Comparison of ENCODE assay signal across 22 mouse cellular contexts in the genomic region with DNA sequence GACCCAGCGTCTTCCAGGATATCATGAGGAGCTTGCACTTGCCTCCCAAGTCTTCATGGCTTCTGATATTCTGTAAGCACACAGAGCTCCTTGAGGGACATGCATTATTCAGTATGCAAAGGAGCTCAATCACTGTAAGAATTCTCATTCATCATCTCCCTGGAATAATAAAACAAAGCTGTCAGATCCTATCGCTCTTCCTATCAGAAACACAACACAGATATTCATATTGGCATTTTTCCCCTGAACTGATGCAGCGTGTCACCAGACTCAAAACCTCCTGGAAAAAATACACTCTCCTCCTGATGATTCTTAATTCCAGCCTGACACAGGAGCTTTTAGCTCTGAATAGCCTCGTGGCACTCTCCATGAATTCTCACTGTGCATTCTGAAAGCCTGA.
DNase-seq lines count a peak whose midpoint lies in the region; ATAC-seq and TF ChIP-seq lines count a peak whose summit lies in the region.
"Had no signal": no experiment of that assay in that cellular context is flagged by ENCODE, and none has a peak within 500 bp of the region (broad histone marks: within the 10 kb centered on the region; RNA-seq: fewer than 3 reads in every experiment).

No protein-coding gene starts in this region.

- no peak for TF ChIP-seq POLR2A in brain, embryonic 14.5 days (IDR thresholded peaks at IDR 0.05; ENCODE audit: borderline replicate concordance, extremely low read depth, insufficient read depth, insufficient read length, poor library complexity, severe bottlenecking)

- TF ChIP-seq CTCF in brain, embryonic 14.5 days (IDR thresholded peaks at IDR 0.05; ENCODE audit: borderline replicate concordance, extremely low read depth, insufficient read depth, insufficient read length), result no peak

- H3K4me1 ChIP-seq in forebrain, embryonic 16.5 days (replicated peaks; ENCODE audit: control insufficient read depth, insufficient read depth, low read length), result peaks cover 9% of the 10 kb centered on the region; the same call in 1 of the 2 replicates
- H3K4me1 ChIP-seq in midbrain, embryonic 14.5 days (ENCODE audit: control insufficient read depth, insufficient read depth, low read length), result peaks cover 12% of the 10 kb centered on the region; the same call in 1 of the 2 replicates
- H3K4me1 ChIP-seq in heart, embryonic 12.5 days (replicated peaks), result no peaks in the 10 kb centered on the region
- H3K4me1 ChIP-seq: embryonic facial prominence, embryonic 15.5 days; hindbrain, embryonic 15.5 days; limb, embryonic 12.5 days; liver, embryonic 12.5 days; megakaryocyte, embryonic 14.5 days had no signal

- no peak overlapping the region for H3K4me3 ChIP-seq in forebrain, embryonic 16.5 days (replicated peaks; ENCODE audit: low read length)
- no peak overlapping the region for H3K4me3 ChIP-seq in midbrain, embryonic 14.5 days (replicated peaks; ENCODE audit: low read depth, low read length)
- H3K4me3 ChIP-seq in heart, embryonic 12.5 days, result no peak overlapping the region
- H3K4me3 ChIP-seq: embryonic facial prominence, embryonic 15.5 days; heart, adult 2 months; hindbrain, embryonic 15.5 days; limb, embryonic 12.5 days; liver, embryonic 12.5 days; megakaryocyte, embryonic 14.5 days; myocyte had no signal

- no peak for DNase-seq in frontal cortex, postnatal 14 days (ENCODE audit: low spot score in 2 of 2)
- peak; percentile 71 for DNase-seq in brain, embryonic 14.5 days (ENCODE audit: low read depth)
- DNase-seq in midbrain, embryonic 14.5 days, result peak; percentile 59
- no peak for DNase-seq in right cerebral cortex, postnatal 4 days
- DNase-seq: B cell, adult 2 months; cerebellum, adult 9-10 months; gastrocnemius, postnatal 10 days; heart, adult 2 months; kidney, adult 2 months; kidney, postnatal 10 days; lung, adult 2 months; right cerebral cortex, postnatal 25 days had no signal

- no peak overlapping the region for H3K9ac ChIP-seq in forebrain, embryonic 16.5 days (replicated peaks; ENCODE audit: low read depth, low read length)
- H3K9ac ChIP-seq in midbrain, embryonic 14.5 days (replicated peaks; ENCODE audit: low read length), result no peak overlapping the region
- H3K9ac ChIP-seq in heart, embryonic 12.5 days, result no peak overlapping the region
- H3K9ac ChIP-seq: embryonic facial prominence, embryonic 15.5 days; hindbrain, embryonic 15.5 days; limb, embryonic 12.5 days; liver, embryonic 12.5 days had no signal

- ATAC-seq in frontal cortex, adult (ENCODE audit: low TSS enrichment), result peak; percentile 43; the same call in 1 of the 2 replicates
- ATAC-seq in forebrain, embryonic 16.5 days, result peak; percentile 73
- peak; percentile 60 for ATAC-seq in midbrain, embryonic 14.5 days (ENCODE audit: low FRiP score, low TSS enrichment)
- no peak for ATAC-seq in heart, embryonic 12.5 days (ENCODE audit: insufficient number of reproducible peaks, low FRiP score)
- ATAC-seq: liver, embryonic 12.5 days had no signal

- WGBS in forebrain, embryonic 16.5 days, result 27% methylated on average over 4 of the region's 4 CpGs
- WGBS in midbrain, embryonic 14.5 days, result 11% methylated on average over 4 of the region's 4 CpGs
- 56% methylated on average over 4 of the region's 4 CpGs for WGBS in heart, embryonic 12.5 days

- H3K27ac ChIP-seq in forebrain, embryonic 16.5 days (ENCODE audit: low read length), result peak overlapping the region; percentile 37; the same call in 1 of the 2 replicates
- H3K27ac ChIP-seq in midbrain, embryonic 14.5 days (replicated peaks; ENCODE audit: low read depth, low read length), result peak overlapping the region; percentile 49; the same call in 1 of the 2 replicates
- no peak overlapping the region for H3K27ac ChIP-seq in heart, embryonic 12.5 days (ENCODE audit: poor library complexity, severe bottlenecking)
- H3K27ac ChIP-seq: embryonic facial prominence, embryonic 15.5 days; heart, adult 2 months; hindbrain, embryonic 15.5 days; limb, embryonic 12.5 days; liver, embryonic 12.5 days; stomach, postnatal 0 days had no signal

- peak overlapping the region; percentile 26; the same call in 1 of the 2 replicates for H3K4me2 ChIP-seq in forebrain, embryonic 16.5 days (ENCODE audit: low read length)
- H3K4me2 ChIP-seq in midbrain, embryonic 14.5 days (ENCODE audit: low read length), result 0 out of 2 replicates have a peak overlapping the region, but pooled peaks have one; percentile 9
- no peak overlapping the region for H3K4me2 ChIP-seq in heart, embryonic 12.5 days
- H3K4me2 ChIP-seq: embryonic facial prominence, embryonic 15.5 days; hindbrain, embryonic 15.5 days; limb, embryonic 12.5 days; liver, embryonic 12.5 days had no signal

- H3K9me3 ChIP-seq in forebrain, embryonic 16.5 days (ENCODE audit: control insufficient read depth, low read length), result no peaks in the 10 kb centered on the region
- no peaks in the 10 kb centered on the region for H3K9me3 ChIP-seq in midbrain, embryonic 14.5 days (ENCODE audit: control insufficient read depth, low read length)
- H3K9me3 ChIP-seq in heart, embryonic 12.5 days (replicated peaks), result no peaks in the 10 kb centered on the region
- H3K9me3 ChIP-seq: embryonic facial prominence, embryonic 15.5 days; hindbrain, embryonic 15.5 days; limb, embryonic 12.5 days; liver, embryonic 12.5 days had no signal

- no peaks in the 10 kb centered on the region for H3K27me3 ChIP-seq in forebrain, embryonic 16.5 days (replicated peaks; ENCODE audit: control insufficient read depth, insufficient read depth, low read length)
- H3K27me3 ChIP-seq in midbrain, embryonic 14.5 days (ENCODE audit: control insufficient read depth, insufficient read depth, low read length), result no peaks in the 10 kb centered on the region
- H3K27me3 ChIP-seq in heart, embryonic 12.5 days (replicated peaks), result no peaks in the 10 kb centered on the region
- H3K27me3 ChIP-seq: embryonic facial prominence, embryonic 15.5 days; hindbrain, embryonic 15.5 days; limb, embryonic 12.5 days; liver, embryonic 12.5 days; megakaryocyte, embryonic 14.5 days had no signal

- no peaks in the 10 kb centered on the region for H3K36me3 ChIP-seq in forebrain, embryonic 16.5 days (ENCODE audit: control insufficient read depth, insufficient read depth)
- H3K36me3 ChIP-seq in midbrain, embryonic 14.5 days (ENCODE audit: control insufficient read depth, insufficient read depth, low read length), result no peaks in the 10 kb centered on the region
- no peaks in the 10 kb centered on the region for H3K36me3 ChIP-seq in heart, embryonic 12.5 days
- H3K36me3 ChIP-seq: embryonic facial prominence, embryonic 15.5 days; hindbrain, embryonic 15.5 days; limb, embryonic 12.5 days; liver, embryonic 12.5 days had no signal

Comparison
In these comparisons a context has a peak if more than half of its experiments do, and no peak if none do; other contexts are left out.
1. DNase-seq: peak in brain, embryonic 14.5 days (single experiment) and midbrain, embryonic 14.5 days (single experiment); none in frontal cortex, postnatal 14 days (0 of 2) and right cerebral cortex, postnatal 4 days (single experiment).